Mouse (Mus musculus) CD4-positive naive resting alpha-beta T cell, adult 57 days (primary cell): ENCODE measurements around the gene Cox5b. TPM values are rescaled to one million over a fixed set of nuclear protein-coding genes. Genes with fewer than 3 reads are reported as not detected.

ENCODE experiments used
- total RNA-seq: library from RNA; stranded (reverse); gene quantifications from one replicate; pipeline ENCODE4 v1.2.4, GENCODE M21; 2023

Gene Cox5b
- 235 TPM for total RNA-seq

DNA sequence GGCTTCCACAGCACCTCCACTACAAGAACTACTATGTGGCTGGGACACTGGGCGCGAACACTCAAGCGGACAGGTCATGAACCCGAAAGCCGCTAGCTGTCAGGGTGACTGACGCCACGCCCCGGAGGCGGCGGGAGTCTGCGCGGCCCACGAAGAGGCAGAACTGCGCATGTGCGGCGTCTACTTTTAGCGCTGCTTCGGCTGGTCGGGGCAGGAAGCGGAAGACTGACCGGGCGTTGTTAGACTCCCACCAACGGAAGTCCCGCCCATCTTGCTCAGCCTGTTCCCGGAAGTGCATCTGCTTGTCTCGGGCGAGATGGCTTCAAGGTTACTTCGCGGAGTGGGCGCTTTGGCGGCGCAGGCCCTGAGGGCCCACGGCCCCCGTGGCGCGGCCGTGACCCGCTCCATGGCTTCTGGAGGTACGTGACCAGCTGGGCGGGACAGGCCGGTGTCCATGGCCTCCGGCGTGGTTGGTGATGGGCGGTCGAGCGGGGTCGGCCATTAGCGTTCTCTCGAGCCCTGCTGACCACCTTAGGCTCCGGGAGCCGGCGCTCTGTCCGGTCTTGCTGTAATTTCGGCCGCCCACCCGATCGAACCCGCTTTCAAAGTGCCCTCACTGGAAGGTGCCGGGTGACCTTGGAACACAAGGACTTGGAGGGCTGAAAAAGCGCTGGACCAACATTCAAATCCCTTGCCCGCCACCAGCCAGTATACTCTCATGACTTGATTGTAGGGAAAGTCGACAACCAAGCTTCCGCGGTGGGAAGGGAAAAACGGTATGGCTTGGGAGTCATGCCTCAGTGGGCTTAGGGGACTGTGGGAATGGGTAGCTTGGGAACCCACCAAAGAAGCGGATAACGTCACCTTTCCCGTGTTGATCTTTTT is at the start of gene Cox5b:
Gene Cox5b, plus strand, starts transcription at position 179 of the 885 bp plus-strand sequence.

GRCm38 (mm10) chr1:36682620-36683355 is 8.5 kb upstream of the Cox5b start, which contains the start of gene Fam178b:
TSS of gene Fam178b (minus strand) at chr1:36683183.

GRCm38 (mm10) chr1:36709854-36710280 is 18.6 kb downstream of the Cox5b start, which contains the start of gene 4933424G06Rik:
TSS of gene 4933424G06Rik (plus strand) at chr1:36710149.

GRCm38 (mm10) chr1:36714311-36714710 is 23.1 kb downstream of the Cox5b start, which contains the start of gene Actr1b:
TSS of gene Actr1b (minus strand) at chr1:36714422.

Other genes starting within 250 kb of the Cox5b start
- 25.6 TPM for gene Lman2l, start 246.2 kb upstream of the Cox5b start, total RNA-seq
- gene Cnnm4, start 219.8 kb upstream of the Cox5b start, total RNA-seq = 19.5 TPM
- gene Cnnm3, start 179.6 kb upstream of the Cox5b start, total RNA-seq = 47.6 TPM
- gene Ankrd23, start 154.6 kb upstream of the Cox5b start, total RNA-seq = 31.5 TPM
- not detected for gene Gm42417, start 152.0 kb upstream of the Cox5b start, total RNA-seq
- 26.5 TPM for gene Ankrd39, start 144.0 kb upstream of the Cox5b start, total RNA-seq
- 1.4 TPM for gene Sema4c, start 133.1 kb upstream of the Cox5b start, total RNA-seq
- gene Fam178b, start 8.3 kb upstream of the Cox5b start, total RNA-seq = not detected
- not detected for gene 4933424G06Rik, start 18.7 kb downstream of the Cox5b start, total RNA-seq
- gene Actr1b, start 23.0 kb downstream of the Cox5b start, total RNA-seq = 253 TPM
- gene Zap70, start 70.3 kb downstream of the Cox5b start, total RNA-seq = 236 TPM